Mouse (Mus musculus) ES-E14 (cell line): ENCODE results near the gene Slc22a13. TPM values are rescaled to one million over a fixed set of nuclear protein-coding genes. Genes with fewer than 3 reads are reported as not detected.

Experiments
- DNase-seq: peaks from one replicate; pipeline ENCODE4 v3.0.0-alpha.2; 2013; ENCODE audit warnings: low read depth, low spot score
- H3K27ac ChIP-seq: 2 replicates; pipeline ENCODE4 v1.5.1; 2012; ENCODE audit warnings: low read depth, mild to moderate bottlenecking, low read length, moderate library complexity, mixed read lengths; ENCODE audit not compliant: poor library complexity, insufficient read depth, severe bottlenecking
- H3K36me3 ChIP-seq: 2 replicates; pipeline ENCODE4 v1.6.1; 2012; ENCODE audit warnings: mild to moderate bottlenecking, low read length, moderate library complexity, mixed read lengths; ENCODE audit not compliant: control insufficient read depth, poor library complexity, insufficient read depth, severe bottlenecking
- H3K4me1 ChIP-seq, 2 experiments: fragments of 150-350 bp in 1 of 2; sonication (generic) in 1 of 2; 2 replicates each; pipeline ENCODE4 v1.6.1; 2012; ENCODE audit warnings: low read length in 2 of 2, mild to moderate bottlenecking in 1 of 2, mixed read lengths in 1 of 2; ENCODE audit not compliant: control insufficient read depth in 2 of 2, insufficient read depth in 2 of 2, poor library complexity in 1 of 2
- H3K4me3 ChIP-seq, 2 experiments: fragments of 150-350 bp in 1 of 2; sonication (generic) in 1 of 2; 2 replicates each; pipeline ENCODE4 v1.5.1; 2012; ENCODE audit warnings: low read length in 2 of 2, low read depth in 1 of 2, mild to moderate bottlenecking in 1 of 2, mixed read lengths in 1 of 2; ENCODE audit not compliant: insufficient read depth in 1 of 2, poor library complexity in 1 of 2, severe bottlenecking in 1 of 2
- H3K9ac ChIP-seq: 2 replicates; pipeline ENCODE4 v1.6.1; 2012; ENCODE audit warnings: low read depth, mild to moderate bottlenecking, low read length, mixed read lengths; ENCODE audit not compliant: poor library complexity, insufficient read depth, severe bottlenecking
- H3K9me3 ChIP-seq: fragments of 150-350 bp; sonication (generic); 2 replicates; pipeline ENCODE4 v1.6.1; 2012; ENCODE audit warnings: low read depth, mild to moderate bottlenecking, low read length; ENCODE audit not compliant: control insufficient read depth, insufficient read depth
- CHD2 ChIP-seq: IDR thresholded peaks from 2 replicates; pipeline ENCODE4 v1.6.1; 2014; ENCODE audit warnings: mild to moderate bottlenecking, low read depth, low read length, inconsistent platforms
- HCFC1 ChIP-seq: IDR thresholded peaks from 2 replicates; pipeline ENCODE4 v1.6.1; 2012; ENCODE audit warnings: low read length, inconsistent platforms, borderline replicate concordance; ENCODE audit not compliant: insufficient read depth
- MAFK ChIP-seq: IDR thresholded peaks from 2 replicates; pipeline ENCODE4 v1.6.1; 2014; ENCODE audit warnings: mild to moderate bottlenecking, low read depth, low read length, inconsistent platforms; ENCODE audit not compliant: insufficient read depth
- ZC3H11A ChIP-seq: IDR thresholded peaks from 2 replicates; pipeline ENCODE4 v1.6.1; 2012; ENCODE audit warnings: low read depth, mild to moderate bottlenecking, inconsistent platforms, low read length, borderline replicate concordance
- ZNF384 ChIP-seq: IDR thresholded peaks from 2 replicates; pipeline ENCODE4 v1.6.1; 2012; ENCODE audit warnings: low read depth, low read length, inconsistent platforms
- in situ Hi-C, 2 experiments: fragments of 600-800 bp; cut with MboI; formaldehyde crosslinking; loops; one replicate each; pipeline ENCODE4 v1.15.1; 2025; ENCODE audit warnings: low sequenced_read_pairs in 2 of 2, inconsistent platforms in 1 of 2; ENCODE audit not compliant: unreplicated experiment in 2 of 2
- total RNA-seq: library from RNA; depleted of rRNA; stranded (reverse); fragments of 300-350 nt; gene quantifications from 2 replicates; pipeline ENCODE4 v1.2.3, GENCODE M21; 2012; rRNA removed

Gene Slc22a13
- total RNA-seq, 1 experiment: 0.13 TPM

GRCm38 (mm10) chr9:119143372-119143771, 65.5 kb downstream of the Slc22a13 start:
- peaks cover 0 to 2% of the 10 kb centered on the region in 2 experiments; a peak in 1 of 4 replicates for H3K4me1 ChIP-seq
- no peaks in the 10 kb centered on the region for H3K9me3 ChIP-seq
- DNase-seq: no peak
- H3K27ac ChIP-seq: no peak overlapping the region
- no peak overlapping the region for H3K4me3 ChIP-seq
- no peak overlapping the region for H3K9ac ChIP-seq
- H3K36me3 ChIP-seq: no peaks in the 10 kb centered on the region
- in situ Hi-C loops: no loop called here
- TF ChIP-seq CHD2: no peak
- TF ChIP-seq HCFC1: no peak
- no peak for TF ChIP-seq ZNF384
- TF ChIP-seq MAFK: no peak
- no peak for TF ChIP-seq ZC3H11A

Other genes starting within 250 kb of the Slc22a13 start
- gene Vill, start 156.3 kb downstream of the Slc22a13 start, total RNA-seq: 27.5 and 32.7 TPM in 2 replicates
- gene Plcd1, start 115.6 kb downstream of the Slc22a13 start, total RNA-seq: 13.1 and 15.3 TPM in 2 replicates
- gene Dlec1, start 106.6 kb downstream of the Slc22a13 start, total RNA-seq: 1.2 and 3.7 TPM in 2 replicates
- gene Acaa1b, start 52.0 kb downstream of the Slc22a13 start, total RNA-seq: 3.0 and 6.8 TPM in 2 replicates
- not detected in 2 replicates for gene Gm47289, start 49.9 kb downstream of the Slc22a13 start, total RNA-seq
- 52.1 and 53.1 TPM in 2 replicates for gene Oxsr1, start 113.3 kb upstream of the Slc22a13 start, total RNA-seq
- gene Acaa1a, start 130.6 kb upstream of the Slc22a13 start, total RNA-seq: 54.9 and 58.2 TPM in 2 replicates
- 4.2 and 5.4 TPM in 2 replicates for gene Myd88, start 132.3 kb upstream of the Slc22a13 start, total RNA-seq
- 3.7 and 6.7 TPM in 2 replicates for gene Xylb, start 148.3 kb upstream of the Slc22a13 start, total RNA-seq
- gene Slc22a14, start 156.5 kb upstream of the Slc22a13 start, total RNA-seq: 0.45 and 1.1 TPM in 2 replicates
- 29.8 and 57.1 TPM in 2 replicates for gene Acvr2b, start 193.0 kb upstream of the Slc22a13 start, total RNA-seq
- gene Exog, start 235.8 kb upstream of the Slc22a13 start, total RNA-seq: 9.3 and 11.9 TPM in 2 replicates